19 mouse cellular contexts compared by ENCODE assay signal in the genomic region with DNA sequence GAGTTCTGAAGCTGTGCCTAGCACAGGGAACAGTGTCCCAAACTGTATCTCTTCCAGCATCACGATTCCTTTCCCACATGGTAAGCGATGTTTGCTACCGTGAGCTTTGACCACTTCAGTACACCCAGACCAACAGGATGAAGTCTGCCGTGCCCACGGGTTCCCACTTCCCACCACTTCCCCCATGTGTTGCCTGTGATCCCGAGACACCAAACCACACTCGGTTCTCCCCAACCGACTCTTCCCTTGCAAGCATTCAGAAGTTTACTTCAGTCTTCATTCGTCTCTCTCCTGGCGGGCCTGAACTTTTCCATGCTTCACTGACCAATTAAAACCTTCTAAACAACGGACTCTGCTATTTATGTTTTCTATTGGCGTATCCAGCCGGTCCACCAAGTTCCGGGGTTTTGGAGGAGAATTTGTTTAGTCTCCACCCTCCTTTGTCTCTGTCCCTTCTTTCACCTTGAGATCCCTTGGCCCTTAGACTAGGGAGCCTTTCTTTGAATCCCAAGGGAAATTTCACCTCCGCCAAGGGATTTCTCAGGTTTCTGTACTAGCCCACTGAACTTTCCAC. TPM values are rescaled to one million over a fixed set of nuclear protein-coding genes. Genes with fewer than 3 reads are reported as not detected.
DNase-seq lines count a peak whose midpoint lies in the region; ATAC-seq lines count a peak whose summit lies in the region.
"Had no signal": no experiment of that assay in that cellular context is flagged by ENCODE, and none has a peak within 500 bp of the region (broad histone marks: within the 10 kb centered on the region; RNA-seq: fewer than 3 reads in every experiment).

No protein-coding gene starts in this region.

- WGBS in liver, embryonic 11.5 days, result 49% methylated on average over 15 of the region's 15 CpGs
- WGBS in liver, embryonic 16.5 days (ENCODE audit: insufficient replicate concordance), result 25% methylated on average over 15 of the region's 15 CpGs

- H3K9me3 ChIP-seq in liver, embryonic 11.5 days (ENCODE audit: control insufficient read depth, low read length), result no peaks in the 10 kb centered on the region
- H3K9me3 ChIP-seq in liver, embryonic 16.5 days (replicated peaks; ENCODE audit: control insufficient read depth, low read length), result no peaks in the 10 kb centered on the region
- H3K9me3 ChIP-seq: forebrain, embryonic 13.5 days; hindbrain, embryonic 15.5 days; lung, embryonic 15.5 days; neural tube, embryonic 12.5 days; stomach, embryonic 15.5 days had no signal

- no peaks in the 10 kb centered on the region for H3K27me3 ChIP-seq in liver, embryonic 11.5 days (replicated peaks; ENCODE audit: control insufficient read depth, insufficient read depth, low read length)
- no peaks in the 10 kb centered on the region for H3K27me3 ChIP-seq in liver, embryonic 16.5 days (ENCODE audit: control insufficient read depth, insufficient read depth, low read depth, low read length)
- H3K27me3 ChIP-seq: forebrain, embryonic 13.5 days; lung, embryonic 15.5 days; neural tube, embryonic 12.5 days; stomach, embryonic 15.5 days had no signal

- no peak overlapping the region for H3K9ac ChIP-seq in liver, embryonic 11.5 days (ENCODE audit: low read depth, low read length)
- no peak overlapping the region for H3K9ac ChIP-seq in liver, embryonic 16.5 days (ENCODE audit: low read depth, low read length)
- H3K9ac ChIP-seq: forebrain, embryonic 13.5 days; hindbrain, embryonic 15.5 days; lung, embryonic 15.5 days; neural tube, embryonic 12.5 days; stomach, embryonic 15.5 days had no signal

- no peak overlapping the region for H3K4me3 ChIP-seq in liver, embryonic 11.5 days (ENCODE audit: low read depth, low read length)
- 0 out of 2 replicates have a peak overlapping the region, but pooled peaks have one; percentile 1 for H3K4me3 ChIP-seq in liver, embryonic 16.5 days (ENCODE audit: low read depth, low read length)
- H3K4me3 ChIP-seq: forebrain, embryonic 13.5 days; hindbrain, embryonic 15.5 days; lung, embryonic 15.5 days; neural tube, embryonic 12.5 days; stomach, embryonic 15.5 days had no signal

- no peak overlapping the region for H3K27ac ChIP-seq in liver, embryonic 11.5 days (ENCODE audit: low read depth, low read length)
- H3K27ac ChIP-seq in liver, embryonic 16.5 days (ENCODE audit: low read length), result no peak overlapping the region
- H3K27ac ChIP-seq: forebrain, embryonic 13.5 days; hindbrain, embryonic 15.5 days; lung, embryonic 15.5 days; neural tube, embryonic 12.5 days; stomach, embryonic 15.5 days had no signal

- H3K36me3 ChIP-seq in liver, embryonic 11.5 days (ENCODE audit: control insufficient read depth, insufficient read depth, low read length), result no peaks in the 10 kb centered on the region
- no peaks in the 10 kb centered on the region for H3K36me3 ChIP-seq in liver, embryonic 16.5 days (ENCODE audit: control insufficient read depth, insufficient read depth)
- H3K36me3 ChIP-seq: G1E; hindbrain, embryonic 15.5 days; lung, embryonic 15.5 days; neural tube, embryonic 12.5 days; stomach, embryonic 15.5 days had no signal

- peak overlapping the region; percentile 38; the same call in 1 of the 2 replicates for H3K4me2 ChIP-seq in liver, embryonic 11.5 days
- peak overlapping the region; percentile 40 for H3K4me2 ChIP-seq in liver, embryonic 16.5 days (ENCODE audit: low read depth, low read length)
- H3K4me2 ChIP-seq: forebrain, embryonic 13.5 days; hindbrain, embryonic 15.5 days; lung, embryonic 15.5 days; neural tube, embryonic 12.5 days; stomach, embryonic 15.5 days had no signal

- no peaks in the 10 kb centered on the region for H3K4me1 ChIP-seq in liver, embryonic 11.5 days (replicated peaks; ENCODE audit: control insufficient read depth, insufficient read depth, low read length)
- H3K4me1 ChIP-seq in liver, embryonic 16.5 days (ENCODE audit: control insufficient read depth, low read depth, low read length), result no peaks in the 10 kb centered on the region; the same call in 1 of the 2 replicates
- H3K4me1 ChIP-seq: forebrain, embryonic 13.5 days; hindbrain, embryonic 15.5 days; lung, embryonic 15.5 days; neural tube, embryonic 12.5 days; stomach, embryonic 15.5 days had no signal

- no peak for DNase-seq in liver, embryonic 11.5 days (ENCODE audit: low spot score)
- DNase-seq in liver, result no peak
- DNase-seq in c-Kit-positive CD71-negative TER-119-negative erythroid progenitor cells, embryonic 14.5 days (ENCODE audit: low read depth), result peak; percentile 28
- DNase-seq in kidney, adult 18-20 months, result no peak
- no peak for DNase-seq in urinary bladder, postnatal 4 days (ENCODE audit: low spot score in 2 of 2)
- no peak for DNase-seq in ovary, adult 18-20 months (ENCODE audit: low spot score)
- DNase-seq: cerebellum, adult 2 months; gastrocnemius, postnatal 14 days; kidney, adult 11 months; kidney, postnatal 10 days; layer of hippocampus, adult 9-11 months; spleen, adult 18-20 months had no signal

- no peak for ATAC-seq in liver, embryonic 11.5 days (replicated peaks; ENCODE audit: low FRiP score)
- 0 out of 2 replicates have a peak, but pooled peaks have one; percentile 13 for ATAC-seq in liver, embryonic 16.5 days (ENCODE audit: low read depth)
- ATAC-seq: forebrain, embryonic 13.5 days had no signal

RNA-seq across cellular contexts. Expression of gene Gas2l3, which starts 9.4 kb away (rescaled TPM):
- polyA plus RNA-seq in liver, embryonic 11.5 days (2014; fragmentation: Nextera tagmentation; extraction: Ambion mirVana), result 7.6 and 9.1 TPM in 2 replicates
- 4.4 and 5.1 TPM in 2 replicates for polyA plus RNA-seq in liver, embryonic 16.5 days (2015; fragmentation: Nextera tagmentation; extraction: Ambion mirVana)
- polyA plus RNA-seq: G1E had no signal
